Mouse (Mus musculus): ENCODE measurements around the gene Agbl3. TPM values are rescaled to one million over a fixed set of nuclear protein-coding genes. Genes with fewer than 3 reads are reported as not detected.
A peak's percentile ranks its signal among the peaks of the same experiment; 100 is the strongest.

Agbl3 gene
- polyA plus RNA-seq, 1 experiment from 2014 or later: 6.3 TPM

DNA sequence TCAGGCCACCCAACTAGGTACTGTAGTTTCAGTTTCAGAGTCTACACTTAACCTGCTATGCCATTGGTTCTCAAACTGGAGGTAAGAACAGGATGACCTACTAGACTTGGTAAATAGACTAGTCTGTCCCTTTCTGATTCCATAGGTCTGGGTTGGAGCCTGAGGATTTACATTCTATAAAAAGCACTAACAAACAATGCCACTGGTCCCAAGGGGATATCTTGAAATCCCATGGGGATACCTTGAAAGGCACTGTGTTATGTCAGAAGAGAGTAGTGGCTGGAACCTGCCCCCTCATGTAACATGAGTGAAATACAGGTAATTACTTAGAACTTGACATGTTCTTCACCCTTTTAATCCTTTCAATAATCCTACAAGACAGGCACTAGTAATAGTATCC, 3.8 kb upstream of the Agbl3 start:
- peaks cover 35% of the 10 kb centered on the region for H3K36me3 ChIP-seq (ENCODE audit: control insufficient read depth, insufficient read depth, low read length)

DNA sequence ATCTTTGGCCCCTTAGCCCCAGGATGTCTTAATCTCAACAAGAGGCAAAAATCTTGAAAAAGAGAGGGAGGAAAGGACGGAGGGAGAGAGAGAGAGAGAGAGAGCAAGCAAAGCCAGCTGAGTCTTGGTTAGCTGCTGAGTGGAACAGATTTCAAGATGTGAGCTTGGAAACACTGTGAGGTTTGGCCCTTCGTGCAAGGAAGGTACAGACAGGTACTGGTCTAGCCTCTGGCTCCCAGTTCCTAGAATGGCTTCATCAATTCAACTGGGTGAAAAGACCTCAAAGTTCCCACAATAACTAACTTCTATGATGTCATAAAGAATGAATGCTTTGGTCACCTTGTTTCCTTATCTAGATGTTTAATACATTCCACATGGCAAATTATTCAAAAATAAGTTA, 3.1 kb upstream of the Agbl3 start:
- 78% methylated on average over 2 of the region's 2 CpGs for whole genome bisulfite sequencing
- Histone ChIP-seq H3K9ac (ENCODE audit: low read depth, low read length) (no peak overlapping the region), H3K4me2 (ENCODE audit: low read depth, low read length) (no peak overlapping the region), H3K4me3 (ENCODE audit: low read depth, low read length) (no peak overlapping the region), H3K27me3 (replicated peaks; ENCODE audit: control insufficient read depth, insufficient read depth, low read length) (no peaks in the 10 kb centered on the region), H3K36me3 (ENCODE audit: control insufficient read depth, insufficient read depth, low read length) (peaks cover 28% of the 10 kb centered on the region), H3K4me1 (ENCODE audit: control insufficient read depth, insufficient read depth, low read length) (no peaks in the 10 kb centered on the region), H3K9me3 (ENCODE audit: control insufficient read depth, low read length) (no peaks in the 10 kb centered on the region), H3K27ac (replicated peaks; ENCODE audit: low read depth, low read length) (no peak overlapping the region)
- DNase-seq (ENCODE audit: low spot score): no peak
- ATAC-seq (ENCODE audit: low read depth): no peak

More for the DNA sequence above, 3.8 kb upstream of the Agbl3 start:
- H3K4me1 ChIP-seq (ENCODE audit: control insufficient read depth, insufficient read depth, low read length): no peaks in the 10 kb centered on the region
- no peak overlapping the region for H3K9ac ChIP-seq (ENCODE audit: low read depth, low read length)
- H3K27me3 ChIP-seq (replicated peaks; ENCODE audit: control insufficient read depth, insufficient read depth, low read length): no peaks in the 10 kb centered on the region
- H3K9me3 ChIP-seq (ENCODE audit: control insufficient read depth, low read length): no peaks in the 10 kb centered on the region
- ATAC-seq (ENCODE audit: low read depth) (no peak), DNase-seq (ENCODE audit: low spot score) (no peak)
- no peak overlapping the region for H3K4me3 ChIP-seq (ENCODE audit: low read depth, low read length)
- H3K27ac ChIP-seq (replicated peaks; ENCODE audit: low read depth, low read length): no peak overlapping the region
- H3K4me2 ChIP-seq (ENCODE audit: low read depth, low read length): no peak overlapping the region

DNA sequence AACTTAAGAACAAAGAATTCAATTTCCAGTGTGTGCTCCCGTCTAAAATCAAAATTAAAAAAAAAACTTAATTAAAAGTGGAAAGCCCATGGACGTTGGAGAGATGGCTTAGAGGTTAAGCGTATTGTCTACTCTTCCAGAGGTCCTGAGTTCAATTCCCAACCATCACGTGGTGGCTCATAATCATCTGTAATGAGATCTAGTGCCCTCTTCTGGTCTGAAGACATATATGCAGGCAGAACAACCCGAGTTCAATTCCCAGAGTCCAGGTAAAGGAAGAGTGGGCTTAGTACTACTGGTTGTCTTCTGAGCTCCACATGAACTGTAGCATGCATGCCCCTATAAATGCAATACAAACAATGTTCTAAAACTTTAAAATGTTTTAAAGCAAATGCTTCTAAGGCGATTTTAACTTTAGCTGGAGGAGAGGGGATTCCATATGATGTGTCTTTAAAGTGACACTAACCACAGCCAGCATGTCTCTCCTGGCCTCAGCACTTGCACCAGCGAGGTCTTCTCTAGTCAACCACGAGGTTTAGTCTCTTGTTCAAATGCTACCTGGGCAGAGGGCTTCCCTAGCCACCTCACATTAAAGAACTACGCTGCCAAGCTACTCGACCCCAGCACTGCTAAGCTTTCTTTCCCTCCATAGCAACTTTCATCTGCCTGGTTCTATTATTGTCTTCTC, 2.1 kb upstream of the Agbl3 start:
- Histone ChIP-seq H3K4me1 (ENCODE audit: control insufficient read depth, insufficient read depth, low read length) (no peaks in the 10 kb centered on the region), H3K27ac (replicated peaks; ENCODE audit: low read depth, low read length) (no peak overlapping the region), H3K27me3 (replicated peaks; ENCODE audit: control insufficient read depth, insufficient read depth, low read length) (no peaks in the 10 kb centered on the region), H3K36me3 (ENCODE audit: control insufficient read depth, insufficient read depth, low read length) (peaks cover 20% of the 10 kb centered on the region), H3K9ac (ENCODE audit: low read depth, low read length) (no peak overlapping the region), H3K4me3 (ENCODE audit: low read depth, low read length) (no peak overlapping the region), H3K9me3 (ENCODE audit: control insufficient read depth, low read length) (no peaks in the 10 kb centered on the region), H3K4me2 (ENCODE audit: low read depth, low read length) (no peak overlapping the region)
- ATAC-seq (ENCODE audit: low read depth) (no peak), DNase-seq (ENCODE audit: low spot score) (no peak)
- WGBS: 78% methylated on average over 10 of the region's 10 CpGs

DNA sequence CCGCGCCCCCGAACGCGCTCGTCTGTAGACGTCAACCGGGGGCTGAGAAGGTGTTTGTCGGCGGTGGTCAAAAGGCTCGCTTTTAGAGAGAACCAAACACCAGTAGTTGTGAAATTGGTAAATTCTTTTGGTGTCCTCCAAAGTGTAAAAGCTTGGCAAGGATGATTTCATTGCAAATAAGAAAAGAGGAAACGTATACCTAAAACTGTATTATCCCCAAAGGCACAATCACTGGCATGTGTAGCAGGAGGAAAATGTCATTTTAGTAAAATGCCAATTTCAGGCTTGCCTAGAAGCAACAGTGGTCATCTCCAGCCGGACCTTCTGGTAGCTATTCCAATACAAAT, 684 bp downstream of the Agbl3 start:
- H3K27ac ChIP-seq (replicated peaks; ENCODE audit: low read depth, low read length): peak overlapping the region; percentile 97
- DNase-seq (ENCODE audit: low spot score) (no peak), ATAC-seq (ENCODE audit: low read depth) (no peak)
- H3K4me2 ChIP-seq (ENCODE audit: low read depth, low read length): peak overlapping the region; percentile 58
- H3K9me3 ChIP-seq (ENCODE audit: control insufficient read depth, low read length): no peaks in the 10 kb centered on the region
- no peaks in the 10 kb centered on the region for H3K27me3 ChIP-seq (replicated peaks; ENCODE audit: control insufficient read depth, insufficient read depth, low read length)
- peaks cover 5% of the 10 kb centered on the region for H3K36me3 ChIP-seq (ENCODE audit: control insufficient read depth, insufficient read depth, low read length)
- 2% methylated on average over 13 of the region's 13 CpGs for WGBS
- no peaks in the 10 kb centered on the region for H3K4me1 ChIP-seq (ENCODE audit: control insufficient read depth, insufficient read depth, low read length)
- H3K9ac ChIP-seq (ENCODE audit: low read depth, low read length): peak overlapping the region; percentile 95
- peak overlapping the region; percentile 61 for H3K4me3 ChIP-seq (ENCODE audit: low read depth, low read length)

DNA sequence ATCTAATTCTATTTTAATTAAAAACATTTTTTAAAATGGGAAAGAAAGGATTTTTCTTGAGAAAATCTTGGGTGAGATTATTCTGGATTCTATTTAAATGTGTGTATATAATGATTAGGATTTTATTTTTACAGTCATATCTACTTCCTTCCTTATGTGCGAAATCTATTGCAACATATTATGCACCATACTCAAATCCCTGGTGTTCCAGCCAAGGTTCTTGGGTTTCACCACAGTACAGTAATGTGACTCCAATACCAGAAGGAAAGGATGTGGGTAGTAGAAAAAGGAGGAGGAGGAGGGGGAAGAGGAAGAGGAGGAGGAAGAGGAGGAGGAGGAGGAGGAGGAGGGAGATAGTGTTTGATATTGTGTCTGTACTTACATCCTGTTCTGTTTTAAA, 2.3 kb downstream of the Agbl3 start:
- H3K4me2 ChIP-seq (ENCODE audit: low read depth, low read length): no peak overlapping the region
- ATAC-seq (ENCODE audit: low read depth) (no peak), DNase-seq (ENCODE audit: low spot score) (no peak)
- H3K4me1 ChIP-seq (ENCODE audit: control insufficient read depth, insufficient read depth, low read length): no peaks in the 10 kb centered on the region
- no peaks in the 10 kb centered on the region for H3K9me3 ChIP-seq (ENCODE audit: control insufficient read depth, low read length)
- no peak overlapping the region for H3K9ac ChIP-seq (ENCODE audit: low read depth, low read length)
- 76% methylated on average over 1 of the region's 1 CpGs for WGBS
- no peak overlapping the region for H3K4me3 ChIP-seq (ENCODE audit: low read depth, low read length)
- no peaks in the 10 kb centered on the region for H3K27me3 ChIP-seq (replicated peaks; ENCODE audit: control insufficient read depth, insufficient read depth, low read length)
- H3K36me3 ChIP-seq (ENCODE audit: control insufficient read depth, insufficient read depth, low read length): peaks cover 9% of the 10 kb centered on the region; the same call in 1 of the 2 replicates
- H3K27ac ChIP-seq (replicated peaks; ENCODE audit: low read depth, low read length): no peak overlapping the region

DNA sequence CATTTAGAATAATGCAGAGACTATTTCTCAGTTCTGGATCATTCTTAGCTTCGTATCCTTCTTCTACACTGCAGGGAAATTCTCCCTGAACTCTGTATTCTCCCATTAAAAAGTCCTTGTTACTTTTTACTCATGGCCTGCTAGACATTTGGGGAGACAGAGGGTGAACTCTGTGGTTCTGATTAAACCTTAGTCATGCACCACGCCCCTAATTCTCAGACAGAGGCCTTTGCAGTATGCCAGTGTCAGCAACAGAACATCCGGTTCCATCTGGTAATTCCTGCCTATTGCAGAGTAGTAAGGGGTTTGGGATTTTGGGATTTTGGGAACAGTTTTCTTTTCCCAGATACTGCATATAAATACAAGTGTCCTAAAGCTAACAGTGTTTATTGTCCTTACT, 16.6 kb downstream of the Agbl3 start:
- Histone ChIP-seq H3K36me3 (ENCODE audit: control insufficient read depth, insufficient read depth, low read length) (no peaks in the 10 kb centered on the region), H3K9ac (ENCODE audit: low read depth, low read length) (no peak overlapping the region), H3K9me3 (ENCODE audit: control insufficient read depth, low read length) (no peaks in the 10 kb centered on the region), H3K4me3 (ENCODE audit: low read depth, low read length) (no peak overlapping the region), H3K4me1 (ENCODE audit: control insufficient read depth, insufficient read depth, low read length) (no peaks in the 10 kb centered on the region), H3K27ac (replicated peaks; ENCODE audit: low read depth, low read length) (no peak overlapping the region), H3K4me2 (ENCODE audit: low read depth, low read length) (no peak overlapping the region), H3K27me3 (replicated peaks; ENCODE audit: control insufficient read depth, insufficient read depth, low read length) (no peaks in the 10 kb centered on the region)
- ATAC-seq (ENCODE audit: low read depth) (no peak), DNase-seq (ENCODE audit: low spot score) (peak; percentile 19)
- 66% methylated on average over 3 of the region's 3 CpGs for WGBS

DNA sequence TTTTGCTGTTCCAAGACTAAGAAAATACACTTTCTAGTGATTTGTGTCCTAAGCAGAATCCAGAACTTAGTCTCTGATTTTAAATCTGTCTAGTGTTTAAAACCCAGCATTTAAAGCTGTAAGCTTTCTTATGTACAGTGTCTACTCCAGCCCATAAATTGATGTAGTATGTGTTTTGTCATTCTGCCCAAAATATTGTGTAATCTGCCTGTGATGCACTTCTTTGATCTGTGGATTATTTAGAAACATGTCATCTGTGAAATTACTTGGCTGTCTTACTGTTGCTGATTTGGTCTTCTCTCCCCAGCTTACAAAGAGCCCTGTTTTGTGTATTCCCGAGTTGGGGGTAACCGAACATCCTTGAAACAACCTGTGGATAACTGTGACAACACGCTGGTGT, 17.7 kb downstream of the Agbl3 start:
- WGBS: 76% methylated on average over 3 of the region's 3 CpGs
- H3K4me2 ChIP-seq (ENCODE audit: low read depth, low read length): no peak overlapping the region
- H3K9ac ChIP-seq (ENCODE audit: low read depth, low read length): no peak overlapping the region
- no peaks in the 10 kb centered on the region for H3K9me3 ChIP-seq (ENCODE audit: control insufficient read depth, low read length)
- no peak overlapping the region for H3K27ac ChIP-seq (replicated peaks; ENCODE audit: low read depth, low read length)
- H3K4me3 ChIP-seq (ENCODE audit: low read depth, low read length): no peak overlapping the region
- H3K36me3 ChIP-seq (ENCODE audit: control insufficient read depth, insufficient read depth, low read length): no peaks in the 10 kb centered on the region
- no peaks in the 10 kb centered on the region for H3K27me3 ChIP-seq (replicated peaks; ENCODE audit: control insufficient read depth, insufficient read depth, low read length)
- ATAC-seq (ENCODE audit: low read depth) (no peak), DNase-seq (ENCODE audit: low spot score) (no peak)
- H3K4me1 ChIP-seq (ENCODE audit: control insufficient read depth, insufficient read depth, low read length): no peaks in the 10 kb centered on the region

DNA sequence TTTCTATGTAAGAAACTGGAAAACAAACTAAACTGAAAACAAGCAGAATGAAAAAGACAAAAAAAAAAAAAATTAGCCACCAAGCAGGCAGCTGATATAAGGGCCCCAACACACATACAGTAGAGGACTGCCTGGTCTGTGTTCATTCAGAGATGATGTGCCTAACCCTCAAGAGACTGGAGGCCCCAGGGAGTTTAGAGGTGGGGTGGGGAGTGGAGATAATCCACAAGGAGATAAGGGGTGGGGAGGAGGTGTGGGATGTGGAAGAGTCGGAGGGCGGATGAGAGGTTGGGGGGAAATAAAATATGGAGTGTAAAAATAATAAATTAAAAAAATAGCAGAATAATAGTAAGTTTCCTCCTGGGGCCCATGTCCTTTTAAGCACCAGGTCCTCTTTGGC, 25.4 kb downstream of the Agbl3 start:
- 82% methylated on average over 2 of the region's 2 CpGs for WGBS
- Histone ChIP-seq H3K36me3 (ENCODE audit: control insufficient read depth, insufficient read depth, low read length) (no peaks in the 10 kb centered on the region), H3K4me2 (ENCODE audit: low read depth, low read length) (no peak overlapping the region), H3K9ac (ENCODE audit: low read depth, low read length) (no peak overlapping the region), H3K9me3 (ENCODE audit: control insufficient read depth, low read length) (no peaks in the 10 kb centered on the region), H3K27me3 (replicated peaks; ENCODE audit: control insufficient read depth, insufficient read depth, low read length) (no peaks in the 10 kb centered on the region), H3K4me1 (ENCODE audit: control insufficient read depth, insufficient read depth, low read length) (no peaks in the 10 kb centered on the region), H3K27ac (replicated peaks; ENCODE audit: low read depth, low read length) (no peak overlapping the region), H3K4me3 (ENCODE audit: low read depth, low read length) (no peak overlapping the region)
- ATAC-seq (ENCODE audit: low read depth) (no peak), DNase-seq (ENCODE audit: low spot score) (no peak)

DNA sequence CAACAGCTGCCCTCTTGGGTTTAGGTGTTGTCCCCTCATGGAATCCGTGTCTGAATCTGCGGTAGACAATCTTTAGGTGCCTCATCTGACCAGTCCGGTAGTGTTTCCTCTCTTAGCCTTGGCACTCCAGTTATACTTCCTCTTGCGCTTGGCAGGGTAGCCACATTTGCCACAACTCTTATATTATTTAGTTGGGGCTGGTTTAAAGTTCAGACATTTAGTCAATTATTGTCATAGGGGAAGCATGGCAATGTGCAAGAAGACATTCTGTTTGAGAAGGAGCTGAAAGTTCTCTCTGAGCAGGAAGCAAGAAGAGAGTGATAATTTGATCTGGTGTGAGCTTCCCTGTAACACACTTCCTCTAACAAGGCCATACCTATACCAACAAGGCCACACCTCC, 30.4 kb downstream of the Agbl3 start:
- no peaks in the 10 kb centered on the region for H3K27me3 ChIP-seq (replicated peaks; ENCODE audit: control insufficient read depth, insufficient read depth, low read length)
- H3K9ac ChIP-seq (ENCODE audit: low read depth, low read length): no peak overlapping the region
- H3K36me3 ChIP-seq (ENCODE audit: control insufficient read depth, insufficient read depth, low read length): no peaks in the 10 kb centered on the region
- H3K4me2 ChIP-seq (ENCODE audit: low read depth, low read length): no peak overlapping the region
- H3K4me1 ChIP-seq (ENCODE audit: control insufficient read depth, insufficient read depth, low read length): no peaks in the 10 kb centered on the region
- 94% methylated on average over 4 of the region's 4 CpGs for WGBS
- DNase-seq (ENCODE audit: low spot score) (no peak), ATAC-seq (ENCODE audit: low read depth) (no peak)
- H3K9me3 ChIP-seq (ENCODE audit: control insufficient read depth, low read length): no peaks in the 10 kb centered on the region
- no peak overlapping the region for H3K27ac ChIP-seq (replicated peaks; ENCODE audit: low read depth, low read length)
- H3K4me3 ChIP-seq (ENCODE audit: low read depth, low read length): no peak overlapping the region

Measured in embryonic facial prominence, embryonic 14.5 days (tissue).